Comparison of ENCODE assay signal across 22 mouse cellular contexts in the genomic region with DNA sequence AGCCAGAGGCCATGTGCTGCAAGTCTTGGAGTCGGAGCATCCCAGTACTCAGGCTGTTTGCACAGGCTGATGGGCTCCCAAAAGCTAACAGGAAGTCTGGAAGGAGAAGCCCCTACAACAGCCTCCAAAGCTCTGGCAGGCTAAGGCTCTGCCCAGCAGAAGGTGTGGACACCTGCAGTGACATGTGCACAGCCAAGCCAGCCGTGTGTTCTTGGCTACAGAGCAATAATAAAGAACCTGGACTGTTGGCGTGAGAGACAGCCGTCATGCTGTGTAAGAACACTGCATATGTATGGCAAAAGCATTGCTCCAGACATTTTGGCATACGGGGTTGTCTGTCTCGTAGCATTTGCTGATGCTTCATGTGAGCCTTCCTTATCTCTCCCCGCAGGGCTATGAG.
DNase-seq lines count a peak whose midpoint lies in the region; ATAC-seq and TF ChIP-seq lines count a peak whose summit lies in the region.
"Had no signal": no experiment of that assay in that cellular context is flagged by ENCODE, and none has a peak within 500 bp of the region (broad histone marks: within the 10 kb centered on the region; RNA-seq: fewer than 3 reads in every experiment).

No protein-coding gene starts in this region.

- WGBS in hindbrain, embryonic 14.5 days: 76% methylated on average over 7 of the region's 7 CpGs
- 79% methylated on average over 7 of the region's 7 CpGs for WGBS in hindbrain, embryonic 11.5 days
- 54% methylated on average over 7 of the region's 7 CpGs for WGBS in forebrain, embryonic 15.5 days

- H3K27me3 ChIP-seq in hindbrain, embryonic 14.5 days (ENCODE audit: control insufficient read depth, insufficient read depth, low read length): no peaks in the 10 kb centered on the region
- no peaks in the 10 kb centered on the region for H3K27me3 ChIP-seq in hindbrain, embryonic 11.5 days (ENCODE audit: control insufficient read depth, insufficient read depth, low read length)
- no peaks in the 10 kb centered on the region for H3K27me3 ChIP-seq in forebrain, embryonic 15.5 days
- H3K27me3 ChIP-seq: heart, embryonic 13.5 days; limb, embryonic 12.5 days; midbrain, embryonic 12.5 days; stomach, embryonic 15.5 days had no signal

- no peak for TF ChIP-seq POLR2A in brain, embryonic 14.5 days (IDR thresholded peaks at IDR 0.05; ENCODE audit: borderline replicate concordance, extremely low read depth, insufficient read depth, insufficient read length, poor library complexity, severe bottlenecking)

- no peaks in the 10 kb centered on the region for H3K4me1 ChIP-seq in hindbrain, embryonic 14.5 days (replicated peaks; ENCODE audit: control insufficient read depth, insufficient read depth, low read length)
- no peaks in the 10 kb centered on the region for H3K4me1 ChIP-seq in hindbrain, embryonic 11.5 days (replicated peaks; ENCODE audit: control insufficient read depth, insufficient read depth, low read length)
- 0 out of 2 replicates have a peak, but pooled peaks cover 4% of the 10 kb centered on the region for H3K4me1 ChIP-seq in forebrain, embryonic 15.5 days
- H3K4me1 ChIP-seq: heart, embryonic 13.5 days; limb, embryonic 12.5 days; midbrain, embryonic 12.5 days; stomach, embryonic 15.5 days had no signal

- no peak for TF ChIP-seq CTCF in brain, embryonic 14.5 days (IDR thresholded peaks at IDR 0.05; ENCODE audit: borderline replicate concordance, extremely low read depth, insufficient read depth, insufficient read length)

- H3K36me3 ChIP-seq in hindbrain, embryonic 14.5 days (replicated peaks; ENCODE audit: control insufficient read depth, insufficient read depth): no peaks in the 10 kb centered on the region
- no peaks in the 10 kb centered on the region for H3K36me3 ChIP-seq in hindbrain, embryonic 11.5 days (ENCODE audit: control insufficient read depth, insufficient read depth, low read length)
- no peaks in the 10 kb centered on the region for H3K36me3 ChIP-seq in forebrain, embryonic 15.5 days
- H3K36me3 ChIP-seq: heart, embryonic 13.5 days; limb, embryonic 12.5 days; midbrain, embryonic 12.5 days; stomach, embryonic 15.5 days had no signal

- no peak overlapping the region for H3K9ac ChIP-seq in hindbrain, embryonic 14.5 days
- H3K9ac ChIP-seq in hindbrain, embryonic 11.5 days (ENCODE audit: low read depth, low read length): no peak overlapping the region
- no peak overlapping the region for H3K9ac ChIP-seq in forebrain, embryonic 15.5 days (replicated peaks)
- H3K9ac ChIP-seq: heart, embryonic 13.5 days; limb, embryonic 12.5 days; liver, postnatal 0 days; midbrain, embryonic 12.5 days; stomach, embryonic 15.5 days had no signal

- no peak for DNase-seq in cerebellum, adult 11 months
- no peak for DNase-seq in hindbrain, embryonic 14.5 days (ENCODE audit: low spot score)
- no peak for DNase-seq in hindbrain, embryonic 11.5 days (ENCODE audit: low spot score)
- DNase-seq in brain, embryonic 14.5 days (ENCODE audit: low read depth): peak; percentile 69
- no peak for DNase-seq in lung, postnatal 10 days
- DNase-seq: adrenal gland, adult 8-10 months; gastrocnemius, postnatal 25 days; heart, adult 18-20 months; heart, postnatal 14 days; kidney, adult 9 months; kidney, postnatal 14 days; liver, postnatal 0 days; thymus, postnatal 25 days had no signal

- no peak overlapping the region for H3K27ac ChIP-seq in hindbrain, embryonic 14.5 days
- no peak overlapping the region for H3K27ac ChIP-seq in hindbrain, embryonic 11.5 days (ENCODE audit: low read depth, low read length)
- H3K27ac ChIP-seq in forebrain, embryonic 15.5 days (replicated peaks): no peak overlapping the region
- H3K27ac ChIP-seq: heart, embryonic 13.5 days; limb, embryonic 12.5 days; midbrain, embryonic 12.5 days; stomach, embryonic 15.5 days had no signal

- no peak overlapping the region for H3K4me3 ChIP-seq in hindbrain, embryonic 14.5 days (replicated peaks; ENCODE audit: low read length)
- H3K4me3 ChIP-seq in hindbrain, embryonic 11.5 days (ENCODE audit: low read depth, low read length): no peak overlapping the region
- no peak overlapping the region for H3K4me3 ChIP-seq in forebrain, embryonic 15.5 days
- H3K4me3 ChIP-seq: heart, embryonic 13.5 days; limb, embryonic 12.5 days; midbrain, embryonic 12.5 days; stomach, embryonic 15.5 days had no signal

- no peaks in the 10 kb centered on the region for H3K9me3 ChIP-seq in hindbrain, embryonic 14.5 days (ENCODE audit: control insufficient read depth, low read length)
- H3K9me3 ChIP-seq in hindbrain, embryonic 11.5 days (ENCODE audit: control insufficient read depth, low read length): no peaks in the 10 kb centered on the region
- H3K9me3 ChIP-seq in forebrain, embryonic 15.5 days: no peaks in the 10 kb centered on the region
- H3K9me3 ChIP-seq: heart, embryonic 13.5 days; limb, embryonic 12.5 days; midbrain, embryonic 12.5 days; stomach, embryonic 15.5 days had no signal

- H3K4me2 ChIP-seq in hindbrain, embryonic 14.5 days (replicated peaks): no peak overlapping the region
- no peak overlapping the region for H3K4me2 ChIP-seq in hindbrain, embryonic 11.5 days (replicated peaks; ENCODE audit: low read depth, low read length)
- H3K4me2 ChIP-seq in forebrain, embryonic 15.5 days (replicated peaks): no peak overlapping the region
- H3K4me2 ChIP-seq: heart, embryonic 13.5 days; limb, embryonic 12.5 days; liver, embryonic 11.5 days; midbrain, embryonic 12.5 days; stomach, embryonic 15.5 days had no signal

- peak; percentile 23; the same call in 1 of the 2 replicates for ATAC-seq in cerebellum, adult (ENCODE audit: insufficient number of reproducible peaks, low FRiP score, low TSS enrichment)
- ATAC-seq in hindbrain, embryonic 14.5 days (ENCODE audit: low FRiP score): peak; percentile 18; the same call in 1 of the 2 replicates
- ATAC-seq in hindbrain, embryonic 11.5 days (ENCODE audit: low FRiP score): no peak
- ATAC-seq in forebrain, embryonic 15.5 days (replicated peaks): peak; percentile 74
- ATAC-seq: activated CD4-positive, CD25-positive, alpha-beta regulatory T cell, adult 4 months; liver, postnatal 0 days; lung, postnatal 0 days had no signal
